Mouse (Mus musculus) forebrain, embryonic 12.5 days (tissue): ENCODE measurements around the gene Tfip11. TPM values are rescaled to one million over a fixed set of nuclear protein-coding genes. Genes with fewer than 3 reads are reported as not detected.

Experiments used
- ATAC-seq: fragments of 200-750 bp; cut with Nextera tagmentation; 2 replicates; pipeline ENCODE4 v1.8.0; 2017; ENCODE audit warnings: moderate TSS enrichment; ENCODE audit not compliant: low FRiP score
- H3K27ac ChIP-seq: fragments of 300-500 bp; sonication (generic); 2 replicates; pipeline ENCODE4 v1.5.1; 2016; ENCODE audit warnings: mild to moderate bottlenecking
- H3K27me3 ChIP-seq: fragments of 300-500 bp; sonication (generic); 2 replicates; pipeline ENCODE4 v1.6.1; 2016; ENCODE audit warnings: mild to moderate bottlenecking
- H3K36me3 ChIP-seq: fragments of 300-500 bp; sonication (generic); replicated peaks from 2 replicates; pipeline ENCODE4 v1.6.1; 2016; ENCODE audit warnings: mild to moderate bottlenecking
- H3K4me1 ChIP-seq: fragments of 300-500 bp; sonication (generic); 2 replicates; pipeline ENCODE4 v1.6.1; 2016
- H3K4me2 ChIP-seq: fragments of 300-500 bp; sonication (generic); 2 replicates; pipeline ENCODE4 v1.6.1; 2016; ENCODE audit warnings: mild to moderate bottlenecking, moderate library complexity
- H3K4me3 ChIP-seq: fragments of 300-500 bp; sonication (generic); replicated peaks from 2 replicates; pipeline ENCODE4 v1.5.1; 2016; ENCODE audit warnings: mild to moderate bottlenecking
- H3K9ac ChIP-seq: fragments of 300-500 bp; sonication (generic); 2 replicates; pipeline ENCODE4 v1.6.1; 2016; ENCODE audit warnings: mild to moderate bottlenecking
- H3K9me3 ChIP-seq: fragments of 300-500 bp; sonication (generic); 2 replicates; pipeline ENCODE4 v1.6.1; 2016
- WGBS: fragments of 180-500 bp; shearing (Covaris S2); methylation state at CpG from one replicate; pipeline ENCODE4 v1.1.7; 2016; 5-methylcytosine and 5-hydroxymethylcytosine counted together
- polyA plus RNA-seq: library from polyadenylated mRNA; unstranded; fragments of >200 nt; fragmentation: Nextera tagmentation; extraction: Ambion mirVana; gene quantifications from 2 replicates; pipeline ENCODE4 v1.2.1, GENCODE M21; 2016

The Tfip11 gene
- polyA plus RNA-seq, 1 experiment from 2014 or later: 39.5 TPM

DNA sequence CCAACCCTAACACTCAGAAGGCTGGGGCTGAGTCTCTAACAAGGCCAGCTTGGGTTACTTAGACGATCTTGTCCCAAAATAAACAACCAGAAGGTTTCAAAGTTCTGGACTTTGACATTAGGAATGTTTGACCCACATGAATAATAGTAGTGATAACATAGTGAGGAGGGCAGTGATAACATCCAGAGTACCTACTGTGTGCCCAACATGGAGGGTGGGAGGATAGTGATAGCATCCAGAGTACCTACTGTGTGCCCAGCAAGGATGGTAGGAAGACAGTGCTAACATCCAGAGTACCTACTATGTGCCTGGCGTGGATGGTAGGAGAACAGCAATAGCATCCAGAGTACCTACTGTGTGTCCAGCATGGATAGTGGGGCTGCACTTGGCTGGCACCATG is 32.4 kb upstream of the Tfip11 start:
- Histone ChIP-seq H3K4me3 (no peak overlapping the region), H3K4me2 (no peak overlapping the region), H3K36me3 (no peaks in the 10 kb centered on the region), H3K9me3 (no peaks in the 10 kb centered on the region), H3K27me3 (no peaks in the 10 kb centered on the region), H3K27ac (no peak overlapping the region), H3K9ac (no peak overlapping the region), H3K4me1 (peaks cover 17% of the 10 kb centered on the region)
- 84% methylated on average over 2 of the region's 2 CpGs for WGBS
- no peak for ATAC-seq

DNA sequence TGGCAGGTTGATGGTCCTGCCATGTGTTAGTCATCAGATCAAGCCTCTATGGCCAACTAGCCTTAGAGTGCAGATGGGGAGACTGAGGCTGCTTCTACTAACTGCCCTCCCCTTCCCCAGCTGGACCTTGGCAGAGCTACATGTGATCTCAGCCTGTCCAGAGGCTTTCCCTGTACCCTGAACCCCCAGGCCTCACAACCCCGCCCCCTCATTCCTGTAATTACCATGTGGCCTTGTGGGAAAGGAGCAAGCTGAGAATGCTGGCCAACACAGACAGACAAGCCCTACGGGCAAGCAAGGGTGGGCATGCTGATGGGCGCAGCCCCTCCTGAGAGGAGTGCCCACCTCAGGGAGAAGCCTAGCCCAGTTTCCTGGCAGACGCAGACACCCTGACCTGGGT is 31.5 kb upstream of the Tfip11 start:
- Histone ChIP-seq H3K27ac (no peak overlapping the region), H3K9me3 (no peaks in the 10 kb centered on the region), H3K4me1 (peaks cover 17% of the 10 kb centered on the region), H3K36me3 (no peaks in the 10 kb centered on the region), H3K27me3 (no peaks in the 10 kb centered on the region), H3K9ac (no peak overlapping the region), H3K4me3 (no peak overlapping the region), H3K4me2 (no peak overlapping the region)
- 71% methylated on average over 4 of the region's 4 CpGs for WGBS
- ATAC-seq: no peak

DNA sequence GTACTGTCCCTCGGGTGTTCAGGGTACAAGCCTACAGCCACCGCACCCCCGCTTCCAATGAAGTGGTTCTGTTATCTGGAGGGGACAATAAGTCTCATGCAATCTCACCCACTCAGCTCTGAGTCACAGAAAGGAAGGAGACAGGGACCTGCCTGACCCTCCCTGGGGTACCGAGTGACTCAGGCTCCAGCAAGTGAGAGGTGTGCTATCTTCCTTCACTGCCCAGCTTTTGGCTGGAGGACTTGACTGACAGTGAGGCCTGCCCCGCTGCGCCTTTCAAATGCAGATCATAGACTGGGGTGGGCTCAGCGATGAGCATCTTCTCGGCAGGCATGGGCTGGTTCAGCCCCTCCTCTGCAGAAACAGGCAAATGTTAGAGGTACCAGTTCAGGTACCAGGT is 31.0 kb upstream of the Tfip11 start:
- Histone ChIP-seq H3K36me3 (no peaks in the 10 kb centered on the region), H3K27ac (no peak overlapping the region), H3K4me1 (peaks cover 17% of the 10 kb centered on the region), H3K4me3 (no peak overlapping the region), H3K9me3 (no peaks in the 10 kb centered on the region), H3K27me3 (no peaks in the 10 kb centered on the region), H3K4me2 (no peak overlapping the region), H3K9ac (no peak overlapping the region)
- no peak for ATAC-seq
- WGBS: 38% methylated on average over 8 of the region's 8 CpGs

DNA sequence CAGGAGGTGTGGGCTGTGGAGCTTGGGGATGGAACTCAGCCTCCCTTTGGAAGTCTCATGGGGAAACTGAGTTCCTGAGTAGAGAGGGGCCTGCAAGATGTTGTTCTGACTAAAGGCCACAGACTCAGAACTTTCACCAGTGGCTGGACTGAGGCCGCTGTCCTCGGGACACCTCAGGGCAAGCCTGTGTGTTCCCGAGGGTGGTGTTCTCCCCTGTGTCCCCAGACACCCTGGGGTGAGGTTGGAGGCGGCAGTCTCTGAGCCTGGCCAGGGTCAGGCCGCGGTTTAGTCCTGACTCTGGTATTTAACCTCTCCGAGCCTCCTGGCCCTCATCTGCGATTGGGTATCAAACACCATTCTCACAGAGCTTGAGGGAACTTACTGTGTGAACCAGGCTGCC is 30.6 kb upstream of the Tfip11 start:
- 56% methylated on average over 8 of the region's 8 CpGs for WGBS
- no peak overlapping the region for H3K4me3 ChIP-seq
- ATAC-seq: no peak
- H3K9me3 ChIP-seq: no peaks in the 10 kb centered on the region
- no peaks in the 10 kb centered on the region for H3K27me3 ChIP-seq
- no peaks in the 10 kb centered on the region for H3K36me3 ChIP-seq
- no peak overlapping the region for H3K4me2 ChIP-seq
- H3K27ac ChIP-seq: no peak overlapping the region
- no peak overlapping the region for H3K9ac ChIP-seq
- H3K4me1 ChIP-seq: peaks cover 17% of the 10 kb centered on the region

DNA sequence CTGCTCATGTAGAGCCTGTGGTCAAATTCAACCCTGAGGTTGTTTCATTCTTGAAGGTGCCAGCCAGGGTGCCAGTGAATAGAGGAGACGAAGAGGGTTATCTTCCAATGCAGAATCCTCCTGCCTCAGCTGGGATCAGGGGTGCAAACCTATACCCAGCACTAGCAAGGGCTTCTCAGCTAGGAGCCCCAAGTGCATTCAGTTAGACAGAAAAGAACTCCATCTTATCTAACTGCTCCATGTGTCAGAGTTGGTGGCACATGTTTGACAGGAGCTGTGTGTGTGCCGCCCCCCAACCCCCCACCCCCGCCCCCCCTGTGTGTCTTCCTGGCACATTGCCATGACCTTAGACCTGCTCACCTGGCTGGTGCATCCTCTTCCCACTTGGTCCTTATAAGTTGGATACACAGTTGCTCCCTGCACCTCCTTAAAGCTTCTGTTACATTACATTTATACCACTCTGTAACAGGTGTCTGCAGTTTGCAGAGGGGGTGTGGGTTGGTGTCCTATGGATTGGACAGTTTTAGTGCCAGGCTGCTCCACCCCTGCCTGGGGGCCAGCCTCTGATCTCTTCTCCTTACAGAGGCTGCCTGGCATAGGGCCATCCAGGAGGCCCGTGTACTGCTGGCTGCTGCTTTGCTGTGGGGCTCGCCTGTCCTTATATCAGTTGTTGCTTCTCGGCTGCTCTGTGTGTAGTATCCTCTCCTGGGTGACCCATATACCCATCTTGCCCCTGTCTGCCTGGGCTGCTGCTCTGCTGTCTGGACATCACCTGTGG is 29.6 kb upstream of the Tfip11 start:
- H3K36me3 ChIP-seq: no peaks in the 10 kb centered on the region
- no peaks in the 10 kb centered on the region for H3K27me3 ChIP-seq
- WGBS: 91% methylated on average over 6 of the region's 6 CpGs
- H3K4me2 ChIP-seq: no peak overlapping the region
- H3K9me3 ChIP-seq: no peaks in the 10 kb centered on the region
- 0 out of 2 replicates have a peak overlapping the region, but pooled peaks have one; percentile 19 for H3K27ac ChIP-seq
- H3K4me3 ChIP-seq: no peak overlapping the region
- H3K4me1 ChIP-seq: peaks cover 17% of the 10 kb centered on the region
- H3K9ac ChIP-seq: no peak overlapping the region
- no peak for ATAC-seq

DNA sequence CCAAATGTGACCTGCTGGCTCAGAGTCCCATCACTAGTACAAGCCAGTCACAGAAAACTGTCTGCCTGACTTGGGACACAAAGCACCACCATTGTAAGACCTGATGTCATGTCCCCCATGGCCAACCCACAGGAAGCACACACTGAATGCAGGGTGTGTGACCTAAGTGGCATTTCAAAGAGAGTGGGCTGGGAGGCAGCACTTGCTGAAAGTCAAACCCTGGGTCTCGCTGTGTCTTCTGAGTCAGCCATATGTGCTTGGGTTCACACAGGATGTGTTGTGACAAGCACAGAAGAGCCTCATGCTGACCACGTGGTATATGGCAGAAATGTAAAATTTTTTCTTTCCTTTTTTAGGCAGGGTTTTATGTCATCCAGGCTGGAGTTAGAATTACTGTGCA is 28.9 kb upstream of the Tfip11 start:
- peaks cover 17% of the 10 kb centered on the region for H3K4me1 ChIP-seq
- no peaks in the 10 kb centered on the region for H3K27me3 ChIP-seq
- no peak overlapping the region for H3K9ac ChIP-seq
- no peaks in the 10 kb centered on the region for H3K9me3 ChIP-seq
- H3K27ac ChIP-seq: 0 out of 2 replicates have a peak overlapping the region, but pooled peaks have one; percentile 19
- no peak overlapping the region for H3K4me2 ChIP-seq
- 93% methylated on average over 2 of the region's 2 CpGs for WGBS
- no peaks in the 10 kb centered on the region for H3K36me3 ChIP-seq
- no peak for ATAC-seq
- H3K4me3 ChIP-seq: no peak overlapping the region

DNA sequence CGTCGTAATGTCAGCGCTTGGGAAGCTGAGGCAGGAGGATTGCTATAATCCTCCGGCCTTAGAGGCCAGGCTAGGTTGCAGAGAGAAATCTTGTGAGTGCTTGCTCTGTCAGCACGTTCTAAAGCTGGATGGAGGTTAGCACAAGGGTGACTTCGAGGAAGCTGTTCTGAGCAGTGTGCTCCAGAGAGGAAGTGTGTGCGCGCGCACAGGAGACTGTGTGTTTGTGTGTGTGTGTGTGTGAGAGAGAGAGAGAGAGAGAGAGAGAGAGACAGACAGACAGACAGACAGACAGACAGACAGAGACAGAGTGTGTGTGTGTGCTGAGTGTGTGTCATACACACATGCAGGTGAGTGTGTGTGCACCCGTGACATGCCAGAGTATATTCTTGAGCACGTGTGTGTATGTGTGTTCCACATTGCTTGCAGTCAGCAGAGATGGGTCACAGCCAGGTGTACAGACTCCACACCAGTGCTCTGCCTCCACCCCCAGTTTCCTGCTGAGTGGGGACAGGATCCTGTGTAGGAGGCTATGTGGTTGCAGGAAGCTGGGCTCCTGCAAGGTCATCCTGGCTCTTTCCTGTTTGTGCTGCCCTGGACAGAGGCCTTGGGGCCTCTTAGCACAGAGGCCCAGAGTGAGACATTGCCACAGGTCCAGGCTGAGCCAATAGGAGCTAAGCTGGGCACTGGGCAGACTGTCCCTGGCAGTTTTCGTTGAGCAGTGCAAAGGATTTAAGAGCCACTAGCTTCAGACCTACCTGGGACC is 27.8 kb upstream of the Tfip11 start:
- Histone ChIP-seq H3K9ac (no peak overlapping the region), H3K27ac (no peak overlapping the region), H3K4me3 (no peak overlapping the region), H3K4me2 (no peak overlapping the region), H3K36me3 (no peaks in the 10 kb centered on the region), H3K27me3 (no peaks in the 10 kb centered on the region), H3K4me1 (peaks cover 17% of the 10 kb centered on the region), H3K9me3 (no peaks in the 10 kb centered on the region)
- 92% methylated on average over 12 of the region's 12 CpGs for WGBS
- ATAC-seq: no peak

DNA sequence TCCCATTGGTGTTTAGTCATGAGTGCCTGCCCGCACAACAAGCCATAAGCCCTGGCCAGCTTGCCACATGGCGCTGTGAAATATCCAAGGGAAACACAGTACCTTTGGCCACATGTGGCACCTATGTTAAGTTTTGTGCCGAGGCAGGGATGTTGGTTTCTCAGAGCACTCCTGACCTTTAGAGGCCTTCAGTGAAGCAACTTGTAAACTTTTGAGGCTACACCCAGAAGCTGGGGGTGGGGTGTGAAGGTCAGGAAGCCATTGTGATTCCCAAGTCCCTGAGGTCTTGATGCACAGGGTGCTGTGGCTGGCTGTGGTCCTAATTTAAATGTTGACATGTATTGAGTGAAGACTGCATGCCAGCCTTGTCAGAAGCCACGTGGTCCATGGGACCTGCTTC is 26.8 kb upstream of the Tfip11 start:
- WGBS: 87% methylated on average over 4 of the region's 4 CpGs
- H3K27me3 ChIP-seq: no peaks in the 10 kb centered on the region
- H3K27ac ChIP-seq: 0 out of 2 replicates have a peak overlapping the region, but pooled peaks have one; percentile 8
- no peaks in the 10 kb centered on the region for H3K36me3 ChIP-seq
- ATAC-seq: no peak
- H3K4me2 ChIP-seq: no peak overlapping the region
- H3K9ac ChIP-seq: no peak overlapping the region
- H3K4me1 ChIP-seq: peaks cover 13% of the 10 kb centered on the region
- H3K4me3 ChIP-seq: no peak overlapping the region
- no peaks in the 10 kb centered on the region for H3K9me3 ChIP-seq

DNA sequence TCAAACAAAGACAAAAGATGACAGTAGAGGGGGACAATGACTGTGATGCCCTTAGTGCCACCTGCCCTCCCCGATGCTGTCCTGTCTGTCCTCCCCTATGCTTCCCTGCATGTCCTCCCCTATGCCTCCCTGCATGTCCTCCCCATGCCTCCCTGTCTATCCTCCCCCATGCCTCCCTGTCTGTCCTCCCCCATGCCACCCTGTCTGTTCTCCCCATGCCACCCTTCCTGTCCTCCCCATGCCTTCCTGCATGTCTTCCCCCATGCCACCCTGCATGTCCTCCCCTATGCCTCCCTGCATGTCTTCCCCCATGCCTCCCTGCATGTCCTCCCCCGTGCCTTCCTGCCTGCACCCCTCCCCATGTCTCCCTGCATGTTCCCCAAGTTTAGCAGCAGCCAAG is 26.0 kb upstream of the Tfip11 start:
- Histone ChIP-seq H3K4me3 (no peak overlapping the region), H3K27ac (no peak overlapping the region), H3K27me3 (no peaks in the 10 kb centered on the region), H3K9ac (no peak overlapping the region), H3K4me2 (no peak overlapping the region), H3K36me3 (no peaks in the 10 kb centered on the region), H3K9me3 (no peaks in the 10 kb centered on the region), H3K4me1 (peaks cover 6% of the 10 kb centered on the region)
- ATAC-seq: no peak
- 89% methylated on average over 2 of the region's 2 CpGs for WGBS

DNA sequence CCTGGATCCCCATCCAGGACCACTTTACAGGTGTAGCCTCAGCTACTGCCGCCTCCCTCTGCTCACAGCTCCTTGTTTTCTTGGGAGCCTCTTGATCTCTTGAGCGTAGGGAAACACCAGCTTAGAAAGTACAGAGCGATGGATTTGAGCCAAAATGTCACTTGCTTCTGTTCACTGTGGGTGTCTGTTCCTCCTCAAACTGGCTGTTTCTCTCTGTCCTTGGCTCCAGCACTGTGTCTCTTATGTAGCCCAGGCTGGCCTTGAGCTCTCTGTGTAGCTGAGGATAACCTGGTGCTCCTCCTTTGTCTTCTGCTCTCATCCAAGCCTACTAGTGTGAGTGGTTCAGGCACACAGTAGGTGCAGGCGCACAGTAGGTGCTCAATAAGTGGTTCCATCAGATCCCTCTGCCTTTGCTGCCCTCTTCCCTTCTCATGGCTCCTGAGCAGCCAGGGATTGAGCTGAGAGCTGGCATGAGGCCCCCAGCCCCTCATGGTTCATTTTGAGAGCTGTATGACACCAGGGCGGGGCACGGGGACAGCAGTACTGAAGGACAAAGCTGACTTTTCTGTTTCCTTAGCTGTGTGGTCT is 25.3 kb upstream of the Tfip11 start:
- Histone ChIP-seq H3K27ac (no peak overlapping the region), H3K4me1 (no peaks in the 10 kb centered on the region; the same call in 1 of the 2 replicates), H3K9ac (no peak overlapping the region), H3K27me3 (no peaks in the 10 kb centered on the region), H3K4me2 (no peak overlapping the region), H3K9me3 (no peaks in the 10 kb centered on the region), H3K4me3 (no peak overlapping the region), H3K36me3 (no peaks in the 10 kb centered on the region)
- 94% methylated on average over 6 of the region's 6 CpGs for WGBS
- ATAC-seq: no peak

DNA sequence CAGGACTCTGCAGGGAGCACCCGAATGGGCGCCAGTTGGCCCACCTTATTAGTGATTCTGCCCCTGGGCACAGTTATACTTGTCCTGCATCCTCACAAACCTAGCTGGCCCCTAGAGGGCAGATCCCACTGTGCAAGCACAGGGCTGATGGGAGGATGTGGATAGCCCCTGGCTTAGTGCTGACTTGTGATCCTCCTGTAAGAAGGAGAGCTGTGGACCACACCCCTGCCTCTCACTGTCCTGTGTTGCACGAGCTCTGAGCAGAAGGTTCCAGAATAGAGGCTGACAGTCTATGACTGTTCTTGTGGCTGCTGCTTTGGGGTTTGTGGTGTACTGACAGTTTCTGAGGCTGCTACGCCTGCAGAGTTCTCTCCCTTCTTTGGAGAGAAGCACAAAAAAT is 24.5 kb upstream of the Tfip11 start:
- no peaks in the 10 kb centered on the region for H3K36me3 ChIP-seq
- H3K4me1 ChIP-seq: no peaks in the 10 kb centered on the region; the same call in 1 of the 2 replicates
- WGBS: 85% methylated on average over 4 of the region's 4 CpGs
- no peak for ATAC-seq
- no peak overlapping the region for H3K9ac ChIP-seq
- H3K9me3 ChIP-seq: no peaks in the 10 kb centered on the region
- H3K4me2 ChIP-seq: no peak overlapping the region
- H3K27me3 ChIP-seq: no peaks in the 10 kb centered on the region
- H3K4me3 ChIP-seq: no peak overlapping the region
- no peak overlapping the region for H3K27ac ChIP-seq

DNA sequence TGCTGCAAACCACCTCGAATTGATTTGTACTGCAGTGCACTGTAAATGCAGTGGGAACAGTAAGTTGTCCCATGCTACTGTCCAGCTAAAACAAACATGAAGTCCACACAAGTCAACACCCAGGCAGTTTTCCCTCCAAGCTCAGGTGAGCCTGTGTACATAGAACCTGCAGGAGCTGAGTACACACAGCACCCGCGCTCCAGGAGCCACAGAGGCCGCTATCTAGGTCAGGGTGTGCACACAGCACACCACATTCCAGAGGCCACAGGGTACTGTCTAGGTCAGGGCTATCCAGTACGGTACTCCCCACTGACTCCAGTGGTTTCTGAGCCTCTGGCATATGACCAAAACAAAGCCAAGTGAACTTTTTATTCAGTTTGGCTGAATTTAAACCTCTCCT is 23.8 kb upstream of the Tfip11 start:
- no peak overlapping the region for H3K27ac ChIP-seq
- H3K4me1 ChIP-seq: no peaks in the 10 kb centered on the region
- no peak overlapping the region for H3K9ac ChIP-seq
- no peak overlapping the region for H3K4me3 ChIP-seq
- ATAC-seq: no peak
- H3K4me2 ChIP-seq: no peak overlapping the region
- WGBS: 90% methylated on average over 5 of the region's 5 CpGs
- H3K9me3 ChIP-seq: no peaks in the 10 kb centered on the region
- H3K27me3 ChIP-seq: no peaks in the 10 kb centered on the region
- peaks cover 1% of the 10 kb centered on the region; the same call in 1 of the 2 replicates for H3K36me3 ChIP-seq
